Mouse (Mus musculus) skeletal muscle tissue, adult 2 months (tissue): ENCODE measurements around the gene Pgk1.

ENCODE experiments used
- DNase-seq: peaks from one replicate; pipeline ENCODE4 v3.0.0-alpha.2; 2012; ENCODE audit warnings: low read depth, low spot score

Gene Pgk1

DNA sequence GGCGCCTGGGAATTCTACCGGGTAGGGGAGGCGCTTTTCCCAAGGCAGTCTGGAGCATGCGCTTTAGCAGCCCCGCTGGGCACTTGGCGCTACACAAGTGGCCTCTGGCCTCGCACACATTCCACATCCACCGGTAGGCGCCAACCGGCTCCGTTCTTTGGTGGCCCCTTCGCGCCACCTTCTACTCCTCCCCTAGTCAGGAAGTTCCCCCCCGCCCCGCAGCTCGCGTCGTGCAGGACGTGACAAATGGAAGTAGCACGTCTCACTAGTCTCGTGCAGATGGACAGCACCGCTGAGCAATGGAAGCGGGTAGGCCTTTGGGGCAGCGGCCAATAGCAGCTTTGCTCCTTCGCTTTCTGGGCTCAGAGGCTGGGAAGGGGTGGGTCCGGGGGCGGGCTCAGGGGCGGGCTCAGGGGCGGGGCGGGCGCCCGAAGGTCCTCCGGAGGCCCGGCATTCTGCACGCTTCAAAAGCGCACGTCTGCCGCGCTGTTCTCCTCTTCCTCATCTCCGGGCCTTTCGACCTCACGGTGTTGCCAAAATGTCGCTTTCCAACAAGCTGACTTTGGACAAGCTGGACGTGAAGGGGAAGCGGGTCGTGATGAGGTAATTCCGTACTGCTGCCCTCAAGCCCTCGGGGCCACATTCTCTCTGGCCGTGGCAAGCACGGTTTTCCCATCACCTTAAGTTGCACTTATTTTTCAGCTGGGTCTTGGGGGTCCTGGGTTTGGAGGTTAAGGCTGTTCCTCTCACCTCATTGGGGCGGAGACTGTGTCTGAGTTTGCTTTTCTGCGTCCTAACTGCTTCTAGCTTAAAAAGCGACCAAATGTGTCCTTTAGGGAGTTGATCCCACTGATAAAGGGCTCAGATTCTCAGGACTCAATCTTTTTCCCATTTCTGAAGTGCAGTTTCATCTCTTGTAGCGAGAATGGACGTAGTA is at the start of gene Pgk1:
Gene Pgk1, plus strand, starts transcription at position 388 of the 937 bp plus-strand sequence.
- peak; percentile 97 for DNase-seq

DNA sequence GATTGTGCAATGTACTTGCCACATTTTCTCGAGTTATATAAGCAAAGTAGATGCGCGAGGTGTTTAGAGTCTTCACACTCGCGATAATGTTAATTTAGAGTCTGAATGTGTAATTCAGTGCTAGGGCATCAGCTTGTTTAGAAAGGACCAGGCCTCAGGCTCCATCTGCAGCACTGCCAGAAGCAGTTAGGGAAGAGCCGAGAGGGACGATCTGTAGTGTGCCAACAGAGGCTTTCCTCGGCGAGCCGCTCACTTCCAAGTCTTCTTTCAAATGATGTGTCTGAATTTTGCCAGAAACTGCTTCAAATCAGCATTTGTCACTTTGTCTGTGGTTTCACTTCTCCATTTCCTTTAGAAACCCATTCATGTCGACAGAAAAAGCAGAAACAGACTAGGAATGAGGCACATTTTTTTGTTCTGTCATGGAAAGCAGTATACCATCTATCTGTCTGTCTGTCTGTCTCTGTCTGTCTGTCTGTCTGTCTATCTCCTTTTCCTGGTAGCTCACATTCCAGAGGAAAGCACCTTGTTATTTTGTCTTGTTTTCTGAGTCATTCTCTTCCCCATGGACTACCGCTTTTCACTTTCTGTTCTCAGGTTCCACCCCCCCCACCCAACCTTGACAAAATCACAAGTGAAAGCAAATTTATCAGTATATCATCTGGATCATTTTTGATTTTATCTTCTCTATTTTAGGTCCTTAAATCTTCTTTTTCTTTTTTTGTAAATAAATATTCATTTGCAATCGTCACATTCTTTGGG is 47.4 kb upstream of the Pgk1 start:
- DNase-seq: no peak

DNA sequence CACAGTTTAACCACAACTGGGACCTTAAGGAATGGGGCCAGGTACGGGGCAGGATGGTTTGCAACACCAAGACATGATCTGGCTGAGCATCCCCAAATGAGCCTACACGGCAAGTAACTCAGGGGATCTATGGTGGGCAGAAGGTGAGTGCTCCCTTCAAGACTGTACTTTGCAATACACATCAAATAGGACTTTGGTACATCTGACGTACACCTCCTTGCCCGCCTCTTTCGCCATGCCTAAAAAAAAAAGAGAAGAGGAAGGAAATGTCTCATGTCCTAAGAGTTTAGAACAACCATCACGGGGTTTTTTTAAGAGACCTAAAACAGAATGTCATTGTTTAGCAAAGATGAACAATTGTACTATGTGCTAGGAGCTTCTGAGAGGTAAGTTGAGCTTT is 44.0 kb upstream of the Pgk1 start, which contains the start of gene Tlr13:
Gene Tlr13, plus strand, starts transcription at position 269 of the 400 bp plus-strand sequence.
- no peak for DNase-seq

DNA sequence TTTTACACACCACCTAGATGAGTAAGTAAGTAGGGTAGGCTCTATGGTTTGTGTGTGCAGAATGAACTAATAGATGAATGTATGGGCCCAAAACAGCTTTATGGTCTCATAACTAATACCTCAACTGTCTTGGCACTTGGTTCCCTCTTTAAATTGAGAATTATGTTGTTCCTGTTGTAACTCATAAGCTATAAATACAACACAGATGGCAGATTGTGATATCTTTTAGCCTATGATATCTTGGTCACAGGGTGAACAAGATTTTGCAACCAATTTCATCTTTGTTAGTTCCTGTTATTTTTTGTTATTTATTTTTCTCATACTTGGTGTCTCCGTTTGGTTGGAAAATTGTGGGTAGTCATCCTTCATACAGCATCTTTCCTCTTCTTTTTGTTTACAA is 38.7 kb upstream of the Pgk1 start:
- DNase-seq: no peak

DNA sequence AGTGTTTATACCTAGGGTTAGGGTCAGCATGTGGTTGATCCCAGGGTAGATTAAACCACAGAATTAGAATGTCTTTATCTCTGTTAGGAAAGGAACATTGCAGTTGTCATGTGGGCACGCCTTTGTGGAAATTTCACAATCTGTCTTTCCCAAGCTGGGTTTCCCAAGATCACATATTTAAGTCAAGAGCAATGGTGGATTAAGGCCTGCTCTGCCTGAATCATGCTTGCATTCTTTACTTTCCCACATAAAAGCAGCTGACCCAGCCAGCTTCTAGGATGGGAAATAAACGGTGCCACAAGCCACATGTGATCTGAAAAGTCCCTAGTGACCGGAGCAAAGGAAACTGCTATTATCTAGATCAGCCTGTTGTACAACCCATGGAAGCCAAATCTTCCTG is 37.4 kb upstream of the Pgk1 start:
- DNase-seq: no peak

DNA sequence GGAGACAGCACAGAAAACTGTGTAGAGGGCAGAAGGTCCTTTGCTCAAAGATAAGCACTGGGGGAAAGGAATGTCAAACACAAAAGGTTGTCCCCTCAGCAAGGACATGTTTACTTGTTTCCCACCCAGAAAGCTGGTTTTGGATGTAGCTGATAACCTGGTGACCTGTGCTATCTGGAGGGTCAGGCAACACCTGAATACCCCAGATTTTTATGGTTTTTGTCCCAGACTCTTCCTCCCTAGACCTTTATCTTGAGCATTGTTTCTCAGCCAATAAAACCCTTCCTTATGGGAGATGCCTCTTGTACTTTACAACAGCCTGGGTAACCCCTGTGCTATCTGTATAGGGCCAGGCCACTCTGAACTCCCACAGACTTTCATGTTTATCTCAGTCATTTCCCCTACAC is 32.7 kb upstream of the Pgk1 start:
- no peak for DNase-seq

DNA sequence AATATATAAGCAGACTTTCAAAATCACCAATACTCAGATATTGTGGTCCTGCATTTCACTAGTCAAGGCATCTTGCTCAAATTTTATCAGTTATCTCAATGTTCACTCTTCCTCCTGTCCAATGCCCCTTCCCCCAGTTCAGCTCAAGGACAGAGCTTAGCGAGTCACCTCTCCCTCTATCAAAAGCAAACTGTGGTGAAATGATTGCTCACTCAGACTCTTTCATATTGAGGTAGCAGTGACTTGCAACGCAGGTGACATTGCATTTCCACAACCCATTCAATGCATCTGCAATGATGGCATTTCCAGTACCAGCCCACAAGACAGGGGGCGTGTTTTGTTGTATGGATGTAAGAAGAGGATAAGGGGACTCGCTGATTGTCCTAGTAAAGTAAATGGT is 31.0 kb upstream of the Pgk1 start:
- DNase-seq: no peak

DNA sequence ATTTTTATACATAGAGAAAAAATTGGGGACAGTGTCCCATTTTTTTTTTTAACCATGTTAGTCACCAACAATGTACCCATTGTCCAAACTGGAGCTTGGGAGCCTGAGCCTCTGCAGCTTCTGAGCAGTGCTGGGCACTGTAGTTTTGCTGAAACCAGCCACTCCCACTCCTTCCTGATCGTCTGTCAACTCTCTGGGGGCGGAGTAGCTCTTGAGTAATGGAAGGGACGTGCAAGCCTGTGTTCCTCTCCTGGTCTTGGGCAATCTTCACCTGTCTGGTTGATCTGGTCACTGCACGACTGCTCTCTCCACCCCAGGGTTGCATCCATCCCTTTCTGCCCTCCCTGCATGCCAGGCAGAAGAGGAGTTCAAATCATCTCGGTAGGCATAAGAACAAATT is 22.9 kb upstream of the Pgk1 start:
- no peak for DNase-seq

DNA sequence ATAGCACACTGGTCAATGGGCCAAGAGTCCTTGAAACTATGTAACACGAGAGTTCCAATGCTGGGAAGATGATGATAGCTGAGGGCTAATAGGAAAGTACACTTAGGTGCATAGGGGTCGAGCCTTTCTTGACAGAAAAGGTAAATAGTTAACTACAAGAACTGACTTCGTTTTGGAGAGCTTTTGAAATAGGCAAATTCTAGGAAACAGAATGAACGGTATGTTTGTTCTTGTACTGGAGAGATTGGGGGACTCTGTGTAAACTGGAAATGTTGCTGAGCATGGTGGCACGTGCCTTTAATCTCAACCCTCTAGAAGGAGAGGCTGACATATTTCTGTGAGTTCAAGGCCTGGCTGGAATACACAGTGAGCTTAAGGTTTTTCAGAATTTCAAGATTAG is 22.3 kb upstream of the Pgk1 start:
- DNase-seq: no peak

DNA sequence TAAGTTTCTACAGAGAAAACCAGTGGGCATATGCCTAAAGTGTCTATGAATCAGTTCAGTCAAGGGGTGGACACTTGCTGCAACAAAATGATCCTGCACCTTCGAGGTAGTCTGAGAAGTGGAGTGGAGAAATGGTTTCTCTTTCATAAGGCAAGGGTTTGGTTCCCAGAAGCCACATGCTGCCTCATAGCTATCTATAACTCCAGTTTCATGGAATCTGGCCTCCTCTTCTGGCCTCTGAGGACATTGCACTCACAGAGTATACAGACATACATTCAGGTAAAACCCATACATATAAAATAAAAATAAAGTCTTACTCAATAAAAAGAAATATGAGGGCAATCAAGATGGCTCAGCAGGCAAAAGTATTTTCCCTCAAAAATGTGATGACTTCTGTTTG is 21.8 kb upstream of the Pgk1 start:
- DNase-seq: no peak

DNA sequence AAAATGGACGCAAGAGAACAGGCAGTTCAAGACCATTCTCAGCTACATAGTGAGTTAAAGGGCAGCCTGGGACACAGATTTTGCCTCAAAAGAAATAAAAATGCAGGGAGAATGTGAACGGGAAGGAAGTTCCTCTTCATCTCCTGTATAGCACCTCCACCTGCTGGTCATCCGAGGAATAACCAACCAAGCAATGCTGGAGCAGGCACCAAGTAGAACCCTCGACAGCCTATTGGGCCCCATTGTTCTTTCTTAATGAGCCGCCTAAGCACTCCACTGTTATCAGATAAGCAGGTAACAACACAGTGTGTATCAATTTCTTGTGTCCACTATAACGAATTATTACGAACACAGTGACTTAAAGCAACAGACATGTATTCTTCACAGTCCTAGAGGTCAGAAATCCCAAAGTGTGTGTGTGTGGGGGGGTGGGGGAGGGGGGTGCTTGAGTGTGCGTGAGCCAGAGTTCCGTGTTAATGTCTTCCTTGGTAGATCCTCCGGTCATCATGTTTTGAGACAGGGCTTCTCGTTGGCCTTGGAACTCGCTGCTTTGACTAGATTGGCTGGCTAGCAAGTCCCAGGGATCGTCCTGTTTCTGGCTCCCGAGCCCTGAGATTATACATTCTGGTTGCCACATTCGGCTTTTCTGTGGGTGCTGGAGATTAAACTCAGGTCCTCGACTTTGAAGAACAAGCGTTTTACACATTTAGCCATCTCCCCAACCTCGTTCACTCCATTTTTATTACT is 15.6 kb upstream of the Pgk1 start:
- peak; percentile 38 for DNase-seq

DNA sequence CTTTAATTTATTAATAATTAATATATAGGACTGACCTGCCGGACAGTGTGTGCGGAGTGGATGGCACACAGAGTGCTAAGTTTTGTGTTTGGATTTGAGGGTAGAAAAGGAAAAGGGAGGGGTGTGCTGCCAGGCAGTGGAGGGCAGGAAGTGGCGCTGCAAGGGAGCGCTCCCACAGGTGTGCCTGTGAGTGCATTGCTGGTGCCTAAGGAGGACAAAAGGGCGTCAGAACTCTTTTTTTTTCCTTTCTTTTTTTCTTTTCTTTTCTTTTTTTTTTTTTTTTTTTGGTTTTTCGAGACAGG is 15.1 kb upstream of the Pgk1 start:
- DNase-seq: no peak

DNA sequence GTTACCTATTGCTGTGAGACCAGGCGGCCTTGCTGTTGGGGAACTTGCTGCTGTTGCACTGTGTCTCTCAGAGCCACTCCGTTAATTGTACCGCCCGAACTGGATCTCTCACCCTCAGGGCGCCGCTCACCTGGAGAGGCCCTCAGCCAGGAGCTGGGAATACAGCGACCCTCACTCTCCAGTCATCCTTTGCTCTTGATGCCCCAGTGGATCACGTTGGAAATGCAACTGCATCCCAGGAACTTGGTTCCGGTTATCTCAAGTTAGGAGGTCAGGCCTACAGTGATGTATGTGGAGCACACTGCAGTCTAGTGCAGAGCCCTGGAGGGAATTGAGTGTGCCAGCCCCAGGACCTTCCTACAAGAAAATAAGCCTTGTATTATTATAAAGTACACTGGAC is 10.6 kb upstream of the Pgk1 start:
- DNase-seq: no peak

DNA sequence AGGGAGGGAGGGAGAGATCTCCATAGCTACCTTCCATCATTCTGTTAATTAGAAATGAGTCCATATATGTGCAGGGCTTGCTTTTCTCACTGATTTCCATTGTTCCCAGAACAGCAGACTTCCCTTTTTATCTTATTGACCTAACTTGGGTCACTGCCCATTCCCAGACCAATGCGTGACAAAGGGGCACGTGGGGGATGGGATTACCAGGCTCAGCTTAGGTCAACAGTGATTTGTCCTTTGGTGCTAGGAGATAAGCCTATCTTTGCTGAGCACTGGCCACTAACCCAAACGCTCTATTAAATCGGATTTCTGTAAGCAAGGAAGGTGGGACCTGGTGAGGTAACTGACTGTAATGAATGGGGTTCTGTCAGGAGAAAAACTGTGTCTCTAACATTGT is 2.6 kb upstream of the Pgk1 start:
- DNase-seq: no peak

DNA sequence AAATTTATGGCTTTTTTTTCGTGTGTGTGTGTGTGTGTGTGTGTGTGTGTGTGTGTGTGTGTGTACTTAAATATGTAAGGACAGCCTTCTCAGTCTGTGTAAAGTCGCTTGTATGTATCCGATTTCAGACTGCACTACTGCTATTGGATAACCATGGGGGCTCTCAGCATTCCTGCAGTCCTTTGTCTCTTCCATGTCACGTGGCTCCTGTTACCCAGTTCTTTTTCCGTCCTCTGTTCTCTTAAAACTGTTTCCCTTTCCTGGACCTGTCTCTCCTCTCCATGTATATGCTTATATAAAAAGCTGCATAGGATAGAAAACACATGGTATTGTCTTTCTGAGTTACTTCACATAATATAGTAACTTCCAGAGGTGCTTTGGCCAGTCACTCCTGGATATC is 1.2 kb upstream of the Pgk1 start:
- no peak for DNase-seq

DNA sequence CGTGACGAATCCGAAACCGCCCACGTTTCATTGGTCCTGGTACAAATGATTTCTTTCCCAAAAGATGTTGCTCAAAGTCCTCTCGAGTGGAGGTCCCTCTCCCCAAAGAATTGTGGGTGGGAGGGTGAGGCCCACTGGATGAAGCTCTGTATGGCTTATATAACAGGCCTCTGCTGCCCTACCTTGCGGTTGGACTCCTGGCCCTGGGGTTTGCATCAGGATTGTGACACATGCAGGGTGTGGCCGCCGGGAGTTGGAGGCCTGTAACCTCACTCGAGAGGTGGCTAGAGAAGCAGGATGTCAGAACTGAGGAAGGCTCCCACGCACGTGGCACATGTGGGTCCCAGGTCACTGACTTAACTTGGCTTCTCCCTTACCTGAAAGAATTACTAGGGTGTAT is 837 bp downstream of the Pgk1 start:
- DNase-seq: peak; percentile 54

DNA sequence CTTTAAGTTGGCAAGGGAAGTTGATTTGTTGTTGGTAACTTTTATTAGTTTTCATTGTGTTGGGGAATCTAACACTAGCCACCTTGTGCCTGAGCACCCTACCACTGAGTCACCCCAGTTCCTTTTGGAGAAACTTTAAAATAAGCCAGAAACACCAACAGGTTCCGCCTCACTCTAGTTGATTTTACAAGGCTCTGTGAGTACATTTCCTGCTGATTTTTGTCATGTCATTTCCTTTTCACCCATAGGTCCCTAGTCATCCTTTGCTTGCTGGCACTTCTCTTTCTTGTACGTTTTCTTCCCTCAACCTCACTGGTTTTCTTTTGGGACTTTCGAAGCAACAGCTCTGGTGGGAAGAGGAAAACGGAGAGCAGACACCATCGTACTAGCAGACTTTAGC is 2.5 kb downstream of the Pgk1 start:
- DNase-seq: no peak

DNA sequence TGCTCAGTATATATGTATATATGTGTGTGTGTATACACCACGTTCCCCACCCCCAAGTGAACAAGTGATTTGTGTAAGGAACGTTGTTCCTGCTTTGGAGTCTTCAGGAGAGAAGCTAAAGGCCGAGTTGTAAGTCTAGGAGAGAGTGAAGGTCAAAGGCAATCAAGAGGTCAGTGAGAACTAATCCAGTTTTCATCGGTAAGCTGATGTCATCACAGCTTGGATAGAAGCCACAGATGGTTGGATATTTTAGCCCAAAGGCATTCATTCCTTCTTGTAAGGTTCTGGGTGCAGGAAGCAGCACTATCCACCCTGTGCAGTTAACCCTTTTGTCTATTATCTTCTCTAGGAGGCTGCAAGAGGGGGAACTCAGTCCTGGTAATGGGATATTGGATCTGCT is 3.2 kb downstream of the Pgk1 start:
- no peak for DNase-seq

DNA sequence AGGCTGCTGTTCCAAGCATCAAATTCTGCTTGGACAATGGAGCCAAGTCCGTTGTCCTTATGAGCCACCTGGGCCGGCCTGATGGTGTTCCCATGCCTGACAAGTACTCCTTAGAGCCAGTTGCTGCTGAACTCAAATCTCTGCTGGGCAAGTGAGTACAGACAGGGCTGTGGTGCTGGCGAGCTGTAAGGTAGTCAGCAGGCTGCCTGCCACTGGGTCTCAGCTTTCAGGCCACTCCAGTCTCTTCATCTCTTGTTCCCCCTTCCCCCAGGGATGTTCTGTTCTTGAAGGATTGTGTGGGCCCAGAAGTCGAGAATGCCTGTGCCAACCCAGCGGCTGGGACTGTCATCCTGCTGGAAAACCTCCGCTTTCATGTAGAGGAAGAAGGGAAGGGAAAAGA is 7.5 kb downstream of the Pgk1 start:
- DNase-seq: peak; percentile 56

DNA sequence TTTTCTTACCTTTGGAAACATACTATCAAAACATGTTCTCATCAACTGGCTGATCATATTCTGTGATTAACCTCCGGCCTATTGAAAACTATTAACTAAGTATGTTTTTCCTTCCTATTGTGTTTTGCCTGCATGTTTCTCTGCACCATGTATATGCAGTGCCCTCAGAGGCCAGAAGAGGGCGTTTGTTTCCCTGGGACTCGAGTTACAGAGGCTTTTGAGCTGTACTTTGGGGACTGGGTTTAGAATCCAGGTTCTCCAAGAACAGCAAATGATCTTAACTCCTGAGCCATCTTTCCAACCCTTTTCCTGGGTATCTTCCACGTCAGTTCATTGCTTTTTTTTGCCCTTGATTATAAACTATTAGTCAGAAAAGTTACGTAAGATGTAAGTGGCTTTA is 10.4 kb downstream of the Pgk1 start:
- no peak for DNase-seq

DNA sequence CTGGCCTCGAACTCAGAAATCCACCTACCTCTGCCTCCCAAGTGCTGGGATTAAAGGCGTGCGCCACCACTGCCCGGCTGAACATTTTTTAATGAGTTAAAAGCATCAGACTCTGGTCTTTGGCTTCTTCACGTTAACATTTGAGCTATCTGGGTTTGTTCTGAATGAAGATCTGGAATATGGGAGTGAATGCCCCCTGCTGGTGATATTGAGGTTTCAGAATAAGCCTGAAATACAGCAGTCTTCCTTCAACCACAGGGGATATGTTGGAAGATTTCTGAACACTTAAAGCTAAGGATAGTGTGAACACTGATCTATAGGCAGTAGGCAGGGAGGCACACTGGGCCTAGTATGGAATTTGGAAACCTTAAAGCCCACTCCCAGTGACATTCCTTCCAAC is 12.0 kb downstream of the Pgk1 start:
- DNase-seq: no peak

DNA sequence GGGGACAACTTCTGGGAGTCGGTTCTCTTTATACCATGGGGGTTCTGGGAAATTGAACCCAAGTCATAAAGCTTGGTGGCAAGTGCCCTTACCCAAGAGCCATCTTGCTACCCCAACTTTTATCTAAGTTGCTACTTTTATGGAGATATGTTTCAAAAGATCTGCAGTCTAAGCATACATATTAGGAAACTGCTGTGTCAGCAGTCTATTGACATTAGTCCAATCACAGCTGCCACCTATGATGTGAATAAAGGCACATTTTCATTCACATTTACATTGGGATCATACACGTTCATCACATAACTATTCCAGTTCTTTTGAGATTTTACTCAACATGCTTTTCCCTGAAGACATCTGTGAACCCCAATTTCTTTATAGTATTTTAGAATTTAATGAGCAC is 22.2 kb downstream of the Pgk1 start:
- no peak for DNase-seq
